Mouse (Mus musculus): ENCODE measurements around the gene Cnbp.

- TF ChIP-seq POLR2A (IDR thresholded peaks at IDR 0.05; ENCODE audit: extremely low read depth, insufficient read depth, low read length) (no peak), CTCF (IDR thresholded peaks at IDR 0.05; ENCODE audit: low read depth, low read length) (no peak)
Measured at GRCm38 (mm10) chr6:87796251-87796880, 54.5 kb downstream of the Cnbp start.

Measured in liver, adult 2 months (tissue).